In genomic region chr11:74458400-74458799, GRCm38 (mm10) we compare ENCODE assay signal across 17 mouse cellular contexts.
A peak's percentile ranks its signal among the peaks of the same experiment; 100 is the strongest.
DNase-seq lines count a peak whose midpoint lies in the region; ATAC-seq and TF ChIP-seq lines count a peak whose summit lies in the region.
"Had no signal": no experiment of that assay in that cellular context is flagged by ENCODE, and none has a peak within 500 bp of the region (broad histone marks: within the 10 kb centered on the region; RNA-seq: fewer than 3 reads in every experiment).

No protein-coding gene starts in this region.

- ATAC-seq in heart, embryonic 12.5 days (ENCODE audit: insufficient number of reproducible peaks, low FRiP score) = no peak
- ATAC-seq in heart, postnatal 0 days (ENCODE audit: insufficient read depth, low read depth) = peak; percentile 49
- ATAC-seq in midbrain, embryonic 16.5 days = peak; percentile 29; the same call in 1 of the 2 replicates
- ATAC-seq in midbrain, embryonic 15.5 days (replicated peaks) = no peak
- ATAC-seq: forebrain, embryonic 13.5 days; forebrain, postnatal 0 days; intestine, embryonic 15.5 days had no signal

- peak overlapping the region; percentile 49 for H3K27ac ChIP-seq in heart, adult 2 months
- no peak overlapping the region for H3K27ac ChIP-seq in heart, embryonic 12.5 days (ENCODE audit: poor library complexity, severe bottlenecking)
- H3K27ac ChIP-seq in heart, postnatal 0 days (ENCODE audit: low read depth) = no peak overlapping the region
- H3K27ac ChIP-seq in midbrain, embryonic 16.5 days (ENCODE audit: low read length) = no peak overlapping the region
- no peak overlapping the region for H3K27ac ChIP-seq in midbrain, embryonic 15.5 days
- H3K27ac ChIP-seq: embryonic facial prominence, embryonic 10.5 days; forebrain, embryonic 13.5 days; heart, embryonic 15.5 days; hindbrain, embryonic 10.5 days; hindbrain, embryonic 14.5 days; intestine, embryonic 15.5 days had no signal

- H3K4me3 ChIP-seq in heart, adult 2 months = no peak overlapping the region
- no peak overlapping the region for H3K4me3 ChIP-seq in heart, embryonic 12.5 days
- H3K4me3 ChIP-seq in heart, postnatal 0 days (ENCODE audit: low read depth, low read length) = no peak overlapping the region
- H3K4me3 ChIP-seq in midbrain, embryonic 16.5 days (ENCODE audit: low read depth, low read length) = no peak overlapping the region
- no peak overlapping the region for H3K4me3 ChIP-seq in midbrain, embryonic 15.5 days
- H3K4me3 ChIP-seq: embryonic facial prominence, embryonic 10.5 days; forebrain, embryonic 13.5 days; heart, embryonic 15.5 days; hindbrain, embryonic 10.5 days; intestine, embryonic 15.5 days had no signal

- intact Hi-C loops in heart, adult 2 months (cut with DNase I) = no loop called here
- intact Hi-C loops in heart, postnatal 25 days (cut with DNase I) = no loop called here

- H3K27me3 ChIP-seq in heart, adult 2 months (ENCODE audit: control insufficient read depth, insufficient read depth, low read length) = no peaks in the 10 kb centered on the region
- H3K27me3 ChIP-seq in heart, embryonic 12.5 days (replicated peaks) = no peaks in the 10 kb centered on the region
- H3K27me3 ChIP-seq in heart, postnatal 0 days (ENCODE audit: control insufficient read depth, insufficient read depth, low read length) = no peaks in the 10 kb centered on the region
- H3K27me3 ChIP-seq in midbrain, embryonic 16.5 days (ENCODE audit: control insufficient read depth, insufficient read depth, low read depth, low read length) = no peaks in the 10 kb centered on the region
- no peaks in the 10 kb centered on the region for H3K27me3 ChIP-seq in midbrain, embryonic 15.5 days (replicated peaks)
- H3K27me3 ChIP-seq: forebrain, embryonic 13.5 days; heart, embryonic 15.5 days; intestine, embryonic 15.5 days had no signal

- no peaks in the 10 kb centered on the region; the same call in 1 of the 2 replicates for H3K79me2 ChIP-seq in heart, adult 2 months (replicated peaks; ENCODE audit: control insufficient read depth, insufficient read depth, low read length)

- TF ChIP-seq CTCF in heart, adult 2 months (IDR thresholded peaks at IDR 0.05) = no peak
- TF ChIP-seq CTCF in heart, postnatal 0 days (IDR thresholded peaks at IDR 0.05; ENCODE audit: low read depth) = no peak

- no peak for TF ChIP-seq POLR2A in heart, adult 2 months (IDR thresholded peaks at IDR 0.05; ENCODE audit: insufficient read depth, low read depth, low read length)

- no peak overlapping the region for H3K9ac ChIP-seq in heart, adult 2 months (ENCODE audit: low read depth, low read length)
- no peak overlapping the region for H3K9ac ChIP-seq in heart, embryonic 12.5 days
- H3K9ac ChIP-seq in heart, postnatal 0 days (replicated peaks; ENCODE audit: low read depth, low read length) = no peak overlapping the region
- H3K9ac ChIP-seq in midbrain, embryonic 16.5 days (ENCODE audit: low read depth, low read length) = no peak overlapping the region
- H3K9ac ChIP-seq in midbrain, embryonic 15.5 days = no peak overlapping the region
- H3K9ac ChIP-seq: forebrain, embryonic 13.5 days; forebrain, postnatal 0 days; heart, embryonic 15.5 days; hindbrain, embryonic 14.5 days; intestine, embryonic 15.5 days had no signal

- no peaks in the 10 kb centered on the region for H3K9me3 ChIP-seq in heart, embryonic 12.5 days (replicated peaks)
- H3K9me3 ChIP-seq in heart, postnatal 0 days (replicated peaks; ENCODE audit: control insufficient read depth, low read length) = no peaks in the 10 kb centered on the region
- no peaks in the 10 kb centered on the region for H3K9me3 ChIP-seq in midbrain, embryonic 16.5 days (replicated peaks; ENCODE audit: control insufficient read depth, low read length, poor library complexity, severe bottlenecking)
- no peaks in the 10 kb centered on the region for H3K9me3 ChIP-seq in midbrain, embryonic 15.5 days
- H3K9me3 ChIP-seq: embryonic facial prominence, embryonic 10.5 days; forebrain, embryonic 13.5 days; heart, embryonic 15.5 days; hindbrain, embryonic 10.5 days; intestine, embryonic 15.5 days had no signal

- DNase-seq in heart, adult 2 months = peak in 1 of 2 experiments; percentile 54
- no peak for DNase-seq in heart, postnatal 0 days (ENCODE audit: low spot score)
- no peak for DNase-seq in heart, postnatal 25 days (ENCODE audit: low spot score)
- DNase-seq: adrenal gland, adult 2 months; cerebellum, adult 2 months; forebrain, postnatal 0 days; gastrocnemius, postnatal 14 days; kidney, adult 18-20 months had no signal

- peaks cover 4% of the 10 kb centered on the region; the same call in 1 of the 2 replicates for H3K4me1 ChIP-seq in heart, adult 2 months (ENCODE audit: control insufficient read depth, insufficient read depth, low read length)
- peaks cover 36% of the 10 kb centered on the region for H3K4me1 ChIP-seq in heart, embryonic 12.5 days (replicated peaks)
- H3K4me1 ChIP-seq in heart, postnatal 0 days (ENCODE audit: control insufficient read depth, insufficient read depth) = peaks cover 12% of the 10 kb centered on the region; the same call in 1 of the 2 replicates
- no peaks in the 10 kb centered on the region for H3K4me1 ChIP-seq in midbrain, embryonic 16.5 days (ENCODE audit: control insufficient read depth, insufficient read depth, low read length)
- H3K4me1 ChIP-seq in midbrain, embryonic 15.5 days = no peaks in the 10 kb centered on the region
- H3K4me1 ChIP-seq: forebrain, embryonic 13.5 days had no signal

- no peak for TF ChIP-seq EP300 in heart, adult 2 months (IDR thresholded peaks at IDR 0.05; ENCODE audit: insufficient read depth, low read depth, low read length)
- no peak for TF ChIP-seq EP300 in heart, postnatal 0 days (IDR thresholded peaks at IDR 0.05; ENCODE audit: low read depth)

- 40% methylated on average over 3 of the region's 3 CpGs for WGBS in heart, adult 2 months
- 53% methylated on average over 3 of the region's 3 CpGs for WGBS in heart, embryonic 12.5 days
- WGBS in heart, postnatal 0 days = 51% methylated on average over 3 of the region's 3 CpGs
- WGBS in midbrain, embryonic 16.5 days = 75% methylated on average over 3 of the region's 3 CpGs
- WGBS in midbrain, embryonic 15.5 days = 68% methylated on average over 3 of the region's 3 CpGs

- H3K36me3 ChIP-seq in heart, adult 2 months (ENCODE audit: control insufficient read depth, insufficient read depth, low read length) = no peaks in the 10 kb centered on the region
- peaks cover 3% of the 10 kb centered on the region; the same call in 1 of the 2 replicates for H3K36me3 ChIP-seq in heart, embryonic 12.5 days
- H3K36me3 ChIP-seq in heart, postnatal 0 days (replicated peaks; ENCODE audit: control insufficient read depth, insufficient read depth, low read length) = no peaks in the 10 kb centered on the region
- no peaks in the 10 kb centered on the region for H3K36me3 ChIP-seq in midbrain, embryonic 16.5 days (ENCODE audit: control insufficient read depth, insufficient read depth, low read length)
- H3K36me3 ChIP-seq in midbrain, embryonic 15.5 days (replicated peaks) = no peaks in the 10 kb centered on the region
- H3K36me3 ChIP-seq: embryonic facial prominence, embryonic 10.5 days; heart, embryonic 15.5 days; hindbrain, embryonic 10.5 days; intestine, embryonic 15.5 days had no signal

- no peak overlapping the region for H3K4me2 ChIP-seq in heart, embryonic 12.5 days
- H3K4me2 ChIP-seq in heart, postnatal 0 days (ENCODE audit: low read depth, low read length) = no peak overlapping the region
- no peak overlapping the region for H3K4me2 ChIP-seq in midbrain, embryonic 16.5 days (ENCODE audit: low read length)
- H3K4me2 ChIP-seq in midbrain, embryonic 15.5 days = no peak overlapping the region
- H3K4me2 ChIP-seq: forebrain, embryonic 13.5 days; heart, embryonic 15.5 days; hindbrain, embryonic 14.5 days; intestine, embryonic 15.5 days had no signal

Comparison
In these comparisons a context has a peak if more than half of its experiments do, and no peak if none do; other contexts are left out.
1. ATAC-seq: peak in heart, postnatal 0 days (single experiment) and midbrain, embryonic 16.5 days (single experiment); none in heart, embryonic 12.5 days (single experiment) and midbrain, embryonic 15.5 days (single experiment).